Mouse (Mus musculus) megakaryocyte, embryonic 14.5 days (primary cell): ENCODE results near the gene Evi5l.

Experiments used
- FLI1 ChIP-seq: IDR thresholded peaks from 2 replicates; pipeline ENCODE4 v1.6.1; 2012; ENCODE audit warnings: low read length, inconsistent platforms, mixed read lengths
- GATA1 ChIP-seq: IDR thresholded peaks from 3 replicates; pipeline ENCODE4 v1.6.1; 2012; ENCODE audit warnings: mixed read lengths, low read length, inconsistent platforms, borderline replicate concordance

- TF ChIP-seq GATA1 = no peak
- no peak for TF ChIP-seq FLI1
Observed at GRCm38 (mm10) chr8:4257350-4257749, 91.0 kb downstream of the Evi5l start.
